Mouse (Mus musculus) midbrain, embryonic 14.5 days (tissue): ENCODE results near the gene Rere. TPM values are rescaled to one million over a fixed set of nuclear protein-coding genes. Genes with fewer than 3 reads are reported as not detected.

ENCODE experiments used
- ATAC-seq: fragments of 200-750 bp; cut with Nextera tagmentation; 2 replicates; pipeline ENCODE4 v1.8.0; 2017; ENCODE audit warnings: moderate number of reproducible peaks, moderate library complexity; ENCODE audit not compliant: low FRiP score, low TSS enrichment
- DNase-seq: peaks from one replicate; pipeline ENCODE4 v3.0.0-alpha.2; 2015
- H3K27ac ChIP-seq: fragments of 300-500 bp; sonication (generic); replicated peaks from 2 replicates; pipeline ENCODE4 v1.5.1; 2014; ENCODE audit warnings: mild to moderate bottlenecking, low read depth, low read length, moderate library complexity
- H3K27me3 ChIP-seq: fragments of 300-500 bp; sonication (generic); 2 replicates; pipeline ENCODE4 v1.6.1; 2014; ENCODE audit warnings: low read length, control low read depth, mixed read lengths; ENCODE audit not compliant: control insufficient read depth, insufficient read depth
- H3K36me3 ChIP-seq: fragments of 300-500 bp; sonication (generic); 2 replicates; pipeline ENCODE4 v1.6.1; 2014; ENCODE audit warnings: low read length, control low read depth; ENCODE audit not compliant: control insufficient read depth, insufficient read depth
- H3K4me1 ChIP-seq: fragments of 300-500 bp; sonication (generic); 2 replicates; pipeline ENCODE4 v1.6.1; 2014; ENCODE audit warnings: mild to moderate bottlenecking, antibody characterized with exemption, low read length, control low read depth; ENCODE audit not compliant: control insufficient read depth, insufficient read depth
- H3K4me2 ChIP-seq: fragments of 300-500 bp; sonication (generic); 2 replicates; pipeline ENCODE4 v1.6.1; 2014; ENCODE audit warnings: mild to moderate bottlenecking, low read length, moderate library complexity
- H3K4me3 ChIP-seq: fragments of 300-500 bp; sonication (generic); replicated peaks from 2 replicates; pipeline ENCODE4 v1.5.1; 2014; ENCODE audit warnings: low read depth, low read length
- H3K9ac ChIP-seq: fragments of 300-500 bp; sonication (generic); replicated peaks from 2 replicates; pipeline ENCODE4 v1.6.1; 2014; ENCODE audit warnings: mild to moderate bottlenecking, low read length, moderate library complexity
- H3K9me3 ChIP-seq: fragments of 300-500 bp; sonication (generic); 2 replicates; pipeline ENCODE4 v1.6.1; 2016; ENCODE audit warnings: low read length, control low read depth, mixed read lengths; ENCODE audit not compliant: control insufficient read depth
- WGBS: fragments of 180-500 bp; shearing (Covaris S2); extraction: QIAGEN DNeasy Blood & Tissue Kit; methylation state at CpG from one replicate; pipeline ENCODE4 v1.1.7; 2014; 5-methylcytosine and 5-hydroxymethylcytosine counted together
- polyA plus RNA-seq: library from polyadenylated mRNA; unstranded; fragments of >200 nt; fragmentation: Nextera tagmentation; extraction: Ambion mirVana; gene quantifications from 2 replicates; pipeline ENCODE4 v1.2.1, GENCODE M21; 2014

The Rere gene
- polyA plus RNA-seq, 1 experiment from 2014 or later: 48.6 TPM

GRCm38 (mm10) chr4:150563281-150563680 lies 281.8 kb downstream of the Rere start:
- peak overlapping the region; percentile 33; the same call in 1 of the 2 replicates for H3K27ac ChIP-seq
- 33% methylated on average over 5 of the region's 5 CpGs for WGBS
- no peak overlapping the region for H3K9ac ChIP-seq
- ATAC-seq (no peak), DNase-seq (no peak)
- no peaks in the 10 kb centered on the region; the same call in 1 of the 2 replicates for H3K36me3 ChIP-seq
- peaks cover 15% of the 10 kb centered on the region; the same call in 1 of the 2 replicates for H3K4me1 ChIP-seq
- H3K4me2 ChIP-seq: no peak overlapping the region
- H3K4me3 ChIP-seq: no peak overlapping the region
- H3K9me3 ChIP-seq: no peaks in the 10 kb centered on the region
- H3K27me3 ChIP-seq: no peaks in the 10 kb centered on the region

- Histone ChIP-seq H3K4me3 (no peak overlapping the region), H3K36me3 (no peaks in the 10 kb centered on the region; the same call in 1 of the 2 replicates), H3K4me2 (no peak overlapping the region), H3K4me1 (peaks cover 37% of the 10 kb centered on the region), H3K9ac (no peak overlapping the region), H3K27me3 (no peaks in the 10 kb centered on the region), H3K27ac (no peak overlapping the region), H3K9me3 (no peaks in the 10 kb centered on the region)
- WGBS: 90% methylated on average over 6 of the region's 6 CpGs
- ATAC-seq: no peak
- DNase-seq: no peak
Measured at GRCm38 (mm10) chr4:150566193-150566592, 284.7 kb downstream of the Rere start.

- DNase-seq: no peak
- no peaks in the 10 kb centered on the region for H3K27me3 ChIP-seq
- H3K4me1 ChIP-seq: peaks cover 33% of the 10 kb centered on the region
Measured at GRCm38 (mm10) chr4:150568318-150569134, 287.1 kb downstream of the Rere start.

GRCm38 (mm10) chr4:150569135-150569833 lies 287.8 kb downstream of the Rere start:
- 0 out of 2 replicates have a peak, but pooled peaks cover 4% of the 10 kb centered on the region for H3K36me3 ChIP-seq
- under 1% methylated on average over 73 of the region's 73 CpGs for WGBS
- ATAC-seq (peak; percentile 92), DNase-seq (peak; percentile 86)
- no peaks in the 10 kb centered on the region for H3K27me3 ChIP-seq
- peak overlapping the region; percentile 92 for H3K27ac ChIP-seq
- peak overlapping the region; percentile 82 for H3K4me3 ChIP-seq
- H3K4me1 ChIP-seq: peaks cover 31% of the 10 kb centered on the region
- H3K9ac ChIP-seq: peak overlapping the region; percentile 91
- peak overlapping the region; percentile 91 for H3K4me2 ChIP-seq
- H3K9me3 ChIP-seq: no peaks in the 10 kb centered on the region

More at GRCm38 (mm10) chr4:150568318-150569134, 287.1 kb downstream of the Rere start:
- Histone ChIP-seq H3K4me3 (peak overlapping the region; percentile 82), H3K9ac (peak overlapping the region; percentile 91), H3K36me3 (0 out of 2 replicates have a peak, but pooled peaks cover 4% of the 10 kb centered on the region), H3K9me3 (no peaks in the 10 kb centered on the region), H3K27ac (peak overlapping the region; percentile 92), H3K4me2 (peak overlapping the region; percentile 91)
- 36% methylated on average over 9 of the region's 9 CpGs for WGBS
- ATAC-seq: no peak

- Histone ChIP-seq H3K4me3 (peak overlapping the region; percentile 82), H3K9me3 (no peaks in the 10 kb centered on the region), H3K36me3 (0 out of 2 replicates have a peak, but pooled peaks cover 7% of the 10 kb centered on the region), H3K9ac (peak overlapping the region; percentile 91), H3K4me1 (peaks cover 31% of the 10 kb centered on the region), H3K4me2 (peak overlapping the region; percentile 91), H3K27ac (peak overlapping the region; percentile 92), H3K27me3 (no peaks in the 10 kb centered on the region)
- DNase-seq (peak; percentile 71), ATAC-seq (no peak; the same call in 1 of the 2 replicates)
- WGBS: 2% methylated on average over 27 of the region's 27 CpGs
Measured at GRCm38 (mm10) chr4:150569834-150570571, 288.6 kb downstream of the Rere start.

GRCm38 (mm10) chr4:150570793-150571192 lies 289.3 kb downstream of the Rere start:
- no peak overlapping the region for H3K27ac ChIP-seq
- H3K9me3 ChIP-seq: no peaks in the 10 kb centered on the region
- WGBS: 47% methylated on average over 2 of the region's 2 CpGs
- no peak for DNase-seq
- peak overlapping the region; percentile 26 for H3K9ac ChIP-seq
- peak overlapping the region; percentile 82 for H3K4me3 ChIP-seq
- peak overlapping the region; percentile 91 for H3K4me2 ChIP-seq
- H3K4me1 ChIP-seq: peaks cover 31% of the 10 kb centered on the region
- 0 out of 2 replicates have a peak, but pooled peaks cover 7% of the 10 kb centered on the region for H3K36me3 ChIP-seq
- H3K27me3 ChIP-seq: no peaks in the 10 kb centered on the region
- no peak for ATAC-seq

- Histone ChIP-seq H3K36me3 (0 out of 2 replicates have a peak, but pooled peaks cover 7% of the 10 kb centered on the region), H3K4me3 (no peak overlapping the region), H3K27ac (no peak overlapping the region), H3K9me3 (no peaks in the 10 kb centered on the region), H3K9ac (no peak overlapping the region), H3K4me1 (peaks cover 31% of the 10 kb centered on the region), H3K4me2 (no peak overlapping the region), H3K27me3 (no peaks in the 10 kb centered on the region)
- no peak for ATAC-seq
- 79% methylated on average over 7 of the region's 7 CpGs for WGBS
- no peak for DNase-seq
Measured at GRCm38 (mm10) chr4:150572104-150572691, 290.8 kb downstream of the Rere start.

GRCm38 (mm10) chr4:150572938-150573337 lies 291.5 kb downstream of the Rere start:
- peaks cover 29% of the 10 kb centered on the region for H3K4me1 ChIP-seq

More at GRCm38 (mm10) chr4:150572938-150573337, 291.5 kb downstream of the Rere start:
- ATAC-seq (no peak), DNase-seq (no peak)
- Histone ChIP-seq H3K36me3 (0 out of 2 replicates have a peak, but pooled peaks cover 7% of the 10 kb centered on the region), H3K27ac (no peak overlapping the region), H3K27me3 (no peaks in the 10 kb centered on the region), H3K4me3 (no peak overlapping the region), H3K9ac (no peak overlapping the region), H3K4me2 (no peak overlapping the region), H3K9me3 (no peaks in the 10 kb centered on the region)
- 96% methylated on average over 4 of the region's 4 CpGs for WGBS
